Mouse (Mus musculus) lung, embryonic 15.5 days (tissue): ENCODE data around the gene Xlr4b. TPM values are rescaled to one million over a fixed set of nuclear protein-coding genes. Genes with fewer than 3 reads are reported as not detected.
"Not testable (repeated sequence)": the region's sequence is repeated elsewhere in the genome, so short reads cannot be mapped to it uniquely, and the experiment has no call there.

Experiments used
- ATAC-seq: fragments of 200-750 bp; cut with Nextera tagmentation; 2 replicates; pipeline ENCODE4 v1.8.0; 2017; ENCODE audit warnings: moderate number of reproducible peaks, borderline replicate concordance; ENCODE audit not compliant: low FRiP score, low TSS enrichment; ENCODE audit errors: extremely low read depth
- H3K27ac ChIP-seq: fragments of 300-500 bp; sonication (generic); 2 replicates; pipeline ENCODE4 v1.5.1; 2015; ENCODE audit warnings: moderate library complexity, mild to moderate bottlenecking, inconsistent platforms
- H3K27me3 ChIP-seq: fragments of 300-500 bp; sonication (generic); 2 replicates; pipeline ENCODE4 v1.6.1; 2015; ENCODE audit warnings: inconsistent platforms
- H3K36me3 ChIP-seq: fragments of 300-500 bp; sonication (generic); 2 replicates; pipeline ENCODE4 v1.6.1; 2015; ENCODE audit warnings: inconsistent platforms
- H3K4me1 ChIP-seq: fragments of 300-500 bp; sonication (generic); 2 replicates; pipeline ENCODE4 v1.6.1; 2015; ENCODE audit warnings: inconsistent platforms
- H3K4me2 ChIP-seq: fragments of 300-500 bp; sonication (generic); 2 replicates; pipeline ENCODE4 v1.6.1; 2015; ENCODE audit warnings: inconsistent platforms, mild to moderate bottlenecking, moderate library complexity
- H3K4me3 ChIP-seq: fragments of 300-500 bp; sonication (generic); 2 replicates; pipeline ENCODE4 v1.5.1; 2015; ENCODE audit warnings: mild to moderate bottlenecking, inconsistent platforms
- H3K9ac ChIP-seq: fragments of 300-500 bp; sonication (generic); 2 replicates; pipeline ENCODE4 v1.6.1; 2015; ENCODE audit warnings: inconsistent platforms
- H3K9me3 ChIP-seq: fragments of 300-500 bp; sonication (generic); 2 replicates; pipeline ENCODE4 v1.6.1; 2016; ENCODE audit warnings: inconsistent platforms
- WGBS: fragments of 180-500 bp; shearing (Covaris S2); methylation state at CpG from one replicate; pipeline ENCODE4 v1.1.7; 2015; 5-methylcytosine and 5-hydroxymethylcytosine counted together
- polyA plus RNA-seq: library from polyadenylated mRNA; unstranded; fragments of >200 nt; fragmentation: Nextera tagmentation; extraction: Ambion mirVana; gene quantifications from 2 replicates; pipeline ENCODE4 v1.2.1, GENCODE M21; 2015

The Xlr4b gene
- polyA plus RNA-seq: 0.48 and 1.2 TPM in 2 replicates

DNA sequence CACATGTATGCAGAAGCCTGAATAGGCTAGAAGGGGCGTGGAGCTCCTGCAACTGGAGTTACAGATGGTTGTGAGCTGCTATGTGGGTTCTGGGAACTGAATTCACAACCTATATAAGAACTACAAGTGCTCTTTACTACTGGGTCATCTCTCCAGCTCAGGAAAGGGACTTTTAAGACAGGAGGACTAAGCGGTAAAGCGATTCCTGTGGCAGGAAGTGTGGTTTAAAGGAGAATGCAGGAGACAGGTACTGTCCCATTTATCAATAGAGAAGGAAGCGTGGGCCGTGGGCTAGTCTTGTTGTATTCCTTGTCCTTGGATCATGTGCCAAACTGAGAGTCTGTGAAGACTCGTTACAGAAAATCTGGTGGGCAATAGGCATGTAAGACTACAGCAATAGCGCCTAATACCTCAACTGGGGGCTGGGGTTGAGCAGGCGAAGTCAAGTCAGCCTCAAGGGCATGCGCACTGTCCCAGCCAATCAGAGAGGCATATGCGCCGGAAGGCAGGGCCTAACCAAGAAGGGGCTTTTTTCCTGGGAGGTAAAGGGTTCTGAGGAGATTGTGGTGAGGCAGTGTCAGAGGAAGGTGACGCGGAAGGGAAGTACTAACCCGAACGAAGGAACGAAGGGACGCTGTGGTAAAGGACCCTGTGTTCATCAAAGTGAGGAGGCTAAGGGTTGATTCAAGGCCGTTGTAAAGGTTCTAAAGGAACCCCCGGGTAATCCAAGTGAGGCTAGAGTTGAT, at the start of gene Xlr4b:
Xlr4b (plus strand) TSS at position 515 of the 746 bp plus-strand sequence.
- H3K4me3 ChIP-seq, H3K36me3 ChIP-seq, H3K9ac ChIP-seq, H3K27ac ChIP-seq, H3K4me2 ChIP-seq, H3K27me3 ChIP-seq, H3K9me3 ChIP-seq, H3K4me1 ChIP-seq, ATAC-seq: not testable (repeated sequence)
- 69% methylated on average over 17 of the region's 19 CpGs for WGBS

DNA sequence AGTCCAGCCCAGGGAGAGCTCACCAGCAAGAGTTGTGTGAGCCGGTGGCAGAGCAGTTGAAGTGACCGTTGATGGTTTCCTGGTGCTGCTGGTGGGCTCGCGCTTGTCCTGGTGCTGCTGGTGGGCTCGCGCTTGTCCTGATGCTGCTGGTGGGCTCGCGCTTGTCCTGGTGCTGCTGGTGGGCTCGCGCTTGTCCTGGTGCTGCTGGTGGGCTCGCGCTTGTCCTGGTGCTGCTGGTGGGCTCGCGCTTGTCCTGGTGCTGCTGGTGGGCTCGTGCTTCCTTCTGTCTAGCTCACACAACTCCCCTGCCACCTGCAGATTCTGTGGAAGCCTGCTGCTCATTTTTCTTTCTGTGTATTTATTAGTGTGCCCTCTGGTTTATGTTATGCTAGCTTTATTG, 37.2 kb upstream of the Xlr4b start, which contains the start of gene Spin2d:
Spin2d (minus strand) TSS at position 101 of the 400 bp plus-strand sequence.
- not testable (repeated sequence) for H3K4me1 ChIP-seq, H3K36me3 ChIP-seq, H3K4me2 ChIP-seq, H3K9ac ChIP-seq, H3K9me3 ChIP-seq, ATAC-seq, H3K4me3 ChIP-seq, H3K27ac ChIP-seq, H3K27me3 ChIP-seq
- WGBS: 59% methylated on average over 5 of the region's 15 CpGs

DNA sequence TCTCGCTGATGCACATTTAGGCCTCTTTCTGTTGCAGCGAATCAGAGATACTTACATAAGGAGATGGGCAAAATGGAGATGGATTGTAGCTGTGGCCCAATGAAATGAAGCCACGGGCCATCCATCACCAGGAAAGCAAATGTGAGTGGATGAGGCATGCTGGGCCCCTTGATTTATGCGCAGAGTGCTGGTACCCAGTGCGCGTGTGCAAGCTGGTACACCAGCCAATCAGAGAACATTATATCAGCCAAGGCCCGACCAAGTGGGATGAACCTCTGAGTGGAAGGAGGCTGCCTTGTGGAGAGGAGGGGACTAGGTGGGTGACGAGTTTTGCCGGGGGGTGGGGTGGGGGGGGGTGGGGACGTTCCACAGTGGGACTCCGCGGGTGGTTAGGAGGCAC, 22.2 kb upstream of the Xlr4b start, which contains the start of gene Xlr3b:
Xlr3b (plus strand) TSS at position 274 of the 400 bp plus-strand sequence.
- not testable (repeated sequence) for H3K4me3 ChIP-seq, H3K27ac ChIP-seq, H3K36me3 ChIP-seq, H3K9ac ChIP-seq, H3K27me3 ChIP-seq, H3K4me2 ChIP-seq, H3K4me1 ChIP-seq, ATAC-seq, H3K9me3 ChIP-seq
- WGBS: 80% methylated on average over 12 of the region's 12 CpGs

DNA sequence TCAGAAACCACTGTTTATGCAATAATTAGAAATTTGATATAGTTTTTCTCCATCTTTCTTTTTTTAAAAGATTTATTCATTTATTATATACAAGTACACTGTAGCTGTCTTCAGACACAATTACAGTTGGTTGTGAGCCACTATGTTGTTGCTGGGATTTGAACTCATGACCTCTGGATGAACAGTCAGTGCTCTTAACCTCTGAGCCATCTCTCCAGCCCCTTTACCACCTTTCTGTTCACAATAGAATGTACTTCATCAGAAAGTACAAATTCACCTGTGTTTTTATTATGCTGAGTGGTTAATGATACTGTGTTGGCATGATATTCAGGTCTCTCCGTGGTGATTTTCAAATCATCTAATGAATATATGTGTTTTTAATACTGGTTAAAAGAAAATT, 11.2 kb downstream of the Xlr4b start:
- no peaks in the 10 kb centered on the region for H3K36me3 ChIP-seq
- 33% methylated on average over 1 of the region's 1 CpGs for WGBS
- no peaks in the 10 kb centered on the region for H3K4me1 ChIP-seq

DNA sequence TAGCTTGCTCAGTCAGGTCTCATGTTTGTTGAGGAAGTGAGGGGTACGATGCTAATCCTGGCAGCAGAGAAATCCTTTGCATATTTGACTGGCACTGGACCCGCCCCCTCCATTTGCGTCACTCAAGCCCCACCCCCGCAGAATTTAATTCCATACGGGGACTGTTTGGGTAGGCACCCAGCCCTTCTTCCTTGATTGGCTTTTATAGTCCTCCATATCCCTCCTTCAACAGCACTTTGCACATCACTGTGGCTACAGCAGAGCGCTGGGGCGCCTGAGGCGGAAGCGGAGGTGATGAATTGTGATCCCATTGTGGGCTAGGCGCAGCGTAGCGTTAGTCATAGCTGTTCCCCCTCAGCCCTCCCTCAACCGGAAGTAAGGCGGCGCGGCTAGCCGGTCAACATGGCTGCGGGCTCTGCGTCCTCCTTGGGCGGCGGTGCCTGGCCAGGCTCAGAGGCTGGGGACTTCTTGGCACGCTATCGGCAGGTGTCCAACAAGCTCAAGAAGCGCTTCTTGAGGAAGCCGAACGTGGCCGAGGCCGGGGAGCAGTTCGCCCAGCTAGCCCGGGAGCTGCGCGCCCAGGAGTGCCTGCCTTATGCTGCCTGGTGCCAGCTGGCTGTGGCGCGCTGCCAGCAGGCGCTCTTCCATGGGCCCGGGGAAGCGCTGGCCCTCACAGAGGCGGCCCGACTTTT, 13.9 kb downstream of the Xlr4b start, which contains the start of gene F8a:
F8a (plus strand) TSS at position 378 of the 692 bp plus-strand sequence.
- Histone ChIP-seq H3K36me3 (no peaks in the 10 kb centered on the region), H3K9me3 (no peaks in the 10 kb centered on the region), H3K4me2 (peak within 1 kb of the TSS; percentile 86), H3K4me1 (no peaks in the 10 kb centered on the region), H3K27ac (peak within 1 kb of the TSS; percentile 94), H3K4me3 (peak within 1 kb of the TSS; percentile 59), H3K27me3 (no peaks in the 10 kb centered on the region; the same call in none of the 2 replicates), H3K9ac (peak within 1 kb of the TSS; percentile 55)
- WGBS: 17% methylated on average over 39 of the region's 39 CpGs
- ATAC-seq: peak; percentile 94

More for the DNA sequence above, 11.2 kb downstream of the Xlr4b start:
- Histone ChIP-seq H3K4me2 (no peak overlapping the region), H3K9ac (no peak overlapping the region), H3K27ac (no peak overlapping the region), H3K27me3 (no peaks in the 10 kb centered on the region; the same call in none of the 2 replicates), H3K4me3 (no peak overlapping the region), H3K9me3 (no peaks in the 10 kb centered on the region)
- no peak for ATAC-seq

DNA sequence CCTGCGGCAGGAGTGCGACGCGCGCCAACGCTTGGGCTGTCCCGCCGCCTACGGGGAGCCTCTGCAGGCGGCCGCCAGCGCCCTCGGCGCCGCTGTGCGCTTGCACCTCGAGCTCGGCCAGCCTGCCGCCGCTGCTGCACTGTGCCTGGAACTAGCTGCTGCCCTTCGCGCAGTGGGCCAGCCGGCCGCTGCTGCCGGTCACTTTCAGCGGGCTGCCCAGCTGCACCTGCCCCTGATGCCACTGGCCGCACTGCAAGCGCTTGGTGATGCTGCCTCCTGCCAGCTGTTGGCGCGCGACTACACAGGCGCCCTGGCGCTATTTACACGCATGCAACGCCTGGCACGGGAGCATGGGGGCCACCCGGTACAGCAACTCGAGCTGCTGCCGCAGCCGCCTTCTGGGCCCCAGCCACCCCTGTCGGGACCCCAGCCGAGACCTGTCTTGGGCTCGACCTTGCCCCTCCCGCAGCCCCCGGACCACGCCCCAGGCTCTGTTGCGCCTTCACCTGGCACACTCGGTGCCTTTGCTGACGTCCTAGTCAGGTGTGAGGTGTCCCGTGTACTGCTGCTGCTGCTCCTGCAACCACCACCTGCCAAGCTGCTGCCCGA, 14.6 kb downstream of the Xlr4b start:
- peak overlapping the region; percentile 55 for H3K9ac ChIP-seq
- H3K4me3 ChIP-seq: peak overlapping the region; percentile 59
- no peaks in the 10 kb centered on the region; the same call in none of the 2 replicates for H3K27me3 ChIP-seq
- H3K27ac ChIP-seq: peak overlapping the region; percentile 94
- no peaks in the 10 kb centered on the region for H3K36me3 ChIP-seq
- peak overlapping the region; percentile 86 for H3K4me2 ChIP-seq
- H3K9me3 ChIP-seq: no peaks in the 10 kb centered on the region
- 11% methylated on average over 49 of the region's 51 CpGs for WGBS
- no peaks in the 10 kb centered on the region for H3K4me1 ChIP-seq
- peak; percentile 72 for ATAC-seq

DNA sequence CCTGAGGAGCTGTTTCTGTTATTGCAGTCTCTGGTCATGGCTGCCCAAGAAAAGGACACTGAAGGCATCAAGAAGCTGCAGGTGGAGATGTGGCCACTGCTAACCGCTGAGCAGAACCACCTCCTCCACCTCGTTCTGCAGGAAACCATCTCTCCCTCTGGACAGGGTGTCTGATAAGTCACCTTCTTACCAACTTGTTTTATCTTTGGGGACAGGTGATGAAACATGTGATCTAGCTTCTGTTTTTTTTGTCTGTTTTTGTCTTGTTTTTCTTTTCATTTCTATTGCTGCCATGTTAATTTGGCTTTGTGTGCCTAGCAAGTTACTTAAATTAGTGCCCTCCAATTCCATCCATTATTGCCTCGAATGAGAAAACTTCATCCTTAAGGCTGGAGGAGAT, 15.2 kb downstream of the Xlr4b start:
- H3K4me1 ChIP-seq: no peaks in the 10 kb centered on the region
- H3K36me3 ChIP-seq: no peaks in the 10 kb centered on the region
- peak overlapping the region; percentile 86 for H3K4me2 ChIP-seq
- H3K4me3 ChIP-seq: peak overlapping the region; percentile 59
- peak overlapping the region; percentile 55 for H3K9ac ChIP-seq
- H3K9me3 ChIP-seq: no peaks in the 10 kb centered on the region
- H3K27me3 ChIP-seq: no peaks in the 10 kb centered on the region; the same call in none of the 2 replicates
- WGBS: 19% methylated on average over 3 of the region's 3 CpGs
- no peak for ATAC-seq
- H3K27ac ChIP-seq: peak overlapping the region; percentile 94; the same call in 1 of the 2 replicates

DNA sequence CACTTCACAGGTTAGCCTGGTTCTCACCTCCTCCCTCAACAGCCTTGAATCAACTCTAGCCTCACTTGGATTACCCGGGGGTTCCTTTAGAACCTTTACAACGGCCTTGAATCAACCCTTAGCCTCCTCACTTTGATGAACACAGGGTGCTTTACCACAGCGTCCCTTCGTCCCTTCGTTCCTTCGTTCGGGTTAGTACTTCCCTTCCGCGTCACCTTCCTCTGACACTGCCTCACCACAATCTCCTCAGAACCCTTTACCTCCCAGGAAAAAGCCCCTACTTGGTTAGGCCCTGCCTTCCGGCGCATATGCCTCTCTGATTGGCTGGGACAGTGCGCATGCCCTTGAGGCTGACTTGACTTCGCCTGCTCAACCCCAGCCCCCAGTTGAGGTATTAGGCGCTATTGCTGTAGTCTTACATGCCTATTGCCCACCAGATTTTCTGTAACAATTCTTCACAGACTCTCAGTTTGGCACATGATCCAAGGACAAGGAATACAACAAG, 28.7 kb downstream of the Xlr4b start, which contains the start of gene Xlr4c:
Xlr4c (minus strand) TSS at position 310 of the 505 bp plus-strand sequence.
- not testable (repeated sequence) for H3K27me3 ChIP-seq, H3K27ac ChIP-seq, H3K9me3 ChIP-seq, ATAC-seq, H3K4me2 ChIP-seq, H3K36me3 ChIP-seq, H3K4me3 ChIP-seq, H3K4me1 ChIP-seq, H3K9ac ChIP-seq
- 78% methylated on average over 14 of the region's 14 CpGs for WGBS

DNA sequence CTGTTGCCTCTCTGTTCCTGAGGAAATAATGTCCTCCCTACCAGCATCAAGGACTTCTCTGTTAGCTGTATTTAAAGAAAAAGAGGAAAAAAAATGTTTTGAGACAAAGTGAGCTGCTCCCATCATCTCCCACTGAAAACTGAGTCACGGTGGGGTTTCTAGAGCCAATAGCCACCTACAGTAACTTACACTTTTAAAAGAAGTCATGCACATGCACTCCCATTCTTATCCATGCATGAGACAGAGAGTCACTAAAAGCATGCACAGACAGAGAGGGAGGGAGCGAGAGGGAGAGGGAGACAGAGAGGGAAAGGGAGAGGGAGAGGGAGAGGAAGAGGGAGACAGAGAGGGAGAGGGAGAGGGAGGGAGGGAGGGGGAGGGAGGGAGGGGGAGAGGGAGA, 48.3 kb downstream of the Xlr4b start:
- not testable (repeated sequence) for H3K36me3 ChIP-seq, ATAC-seq, H3K9me3 ChIP-seq, H3K27me3 ChIP-seq, H3K4me1 ChIP-seq, H3K9ac ChIP-seq, H3K4me3 ChIP-seq, H3K4me2 ChIP-seq, H3K27ac ChIP-seq
- 74% methylated on average over 1 of the region's 2 CpGs for WGBS

DNA sequence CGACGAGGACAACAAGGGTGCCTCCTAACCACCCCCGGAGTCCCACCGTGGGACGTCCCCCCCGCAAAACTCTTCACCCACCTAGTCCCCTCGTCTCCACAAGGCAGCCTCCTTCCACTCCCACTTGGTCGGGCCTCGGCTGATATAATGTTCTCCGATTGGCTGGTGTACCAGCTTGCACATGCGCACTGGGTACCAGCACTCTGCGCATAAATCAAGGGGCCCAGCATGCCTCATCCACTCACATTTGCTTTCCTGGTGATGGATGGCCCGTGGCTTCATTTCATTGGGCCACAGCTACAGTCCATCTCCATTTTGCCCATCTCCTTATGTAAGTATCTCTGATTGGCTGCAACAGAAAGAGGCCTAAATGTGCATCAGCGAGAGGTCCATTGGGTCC, 51.1 kb downstream of the Xlr4b start, which contains the start of gene Xlr3c:
Xlr3c (minus strand) TSS at position 121 of the 400 bp plus-strand sequence.
- H3K4me2 ChIP-seq, H3K27ac ChIP-seq, H3K9me3 ChIP-seq, H3K4me3 ChIP-seq, H3K36me3 ChIP-seq, H3K9ac ChIP-seq, H3K27me3 ChIP-seq, ATAC-seq, H3K4me1 ChIP-seq: not testable (repeated sequence)
- 84% methylated on average over 14 of the region's 14 CpGs for WGBS
